8 mouse cellular contexts compared by ENCODE assay signal in genomic region chr7:140855860-140856784, GRCm38 (mm10). TPM values are rescaled to one million over a fixed set of nuclear protein-coding genes. Genes with fewer than 3 reads are reported as not detected.
DNase-seq lines count a peak whose midpoint lies in the region; ATAC-seq and TF ChIP-seq lines count a peak whose summit lies in the region.

Gene Gm45785 (minus strand): TSS chr7:140856331.

- intact Hi-C loops in heart, adult 2 months (cut with DNase I), result loop anchor here (5.0 kb wide), 1 partner anchor 316 kb away; the partner anchor contains the start of gene Rnh1

- TF ChIP-seq EP300 in heart, adult 2 months (IDR thresholded peaks at IDR 0.05; ENCODE audit: insufficient read depth, low read depth, low read length), result peak; percentile 61; the same call in 1 of the 2 replicates

- H3K9ac ChIP-seq in embryonic facial prominence, embryonic 14.5 days (ENCODE audit: low read depth, low read length), result peak within 1 kb of the TSS; percentile 92
- peak within 1 kb of the TSS; percentile 85 for H3K9ac ChIP-seq in heart, adult 2 months (ENCODE audit: low read depth, low read length)
- peak within 1 kb of the TSS; percentile 87 for H3K9ac ChIP-seq in limb, embryonic 13.5 days
- peak within 1 kb of the TSS; percentile 90 for H3K9ac ChIP-seq in midbrain, embryonic 16.5 days (ENCODE audit: low read depth, low read length)

- under 1% methylated on average over 45 of the region's 51 CpGs for WGBS in embryonic facial prominence, embryonic 14.5 days
- under 1% methylated on average over 51 of the region's 51 CpGs for WGBS in heart, adult 2 months
- 1% methylated on average over 51 of the region's 51 CpGs for WGBS in limb, embryonic 13.5 days
- 1% methylated on average over 51 of the region's 51 CpGs for WGBS in midbrain, embryonic 16.5 days

- ATAC-seq in embryonic facial prominence, embryonic 14.5 days (ENCODE audit: low read depth), result peak; percentile 83
- peak; percentile 77 for ATAC-seq in limb, embryonic 13.5 days (ENCODE audit: low FRiP score, low read depth)
- ATAC-seq in midbrain, embryonic 16.5 days, result peak; percentile 84

- TF ChIP-seq POLR2A in heart, adult 2 months (IDR thresholded peaks at IDR 0.05; ENCODE audit: insufficient read depth, low read depth, low read length), result peak; percentile 87

- peaks cover 21% of the 10 kb centered on the region for H3K4me1 ChIP-seq in embryonic facial prominence, embryonic 14.5 days (ENCODE audit: control insufficient read depth, insufficient read depth, low read length)
- H3K4me1 ChIP-seq in heart, adult 2 months (ENCODE audit: control insufficient read depth, insufficient read depth, low read length), result peaks cover 8% of the 10 kb centered on the region
- H3K4me1 ChIP-seq in limb, embryonic 13.5 days, result peaks cover 28% of the 10 kb centered on the region
- H3K4me1 ChIP-seq in midbrain, embryonic 16.5 days (ENCODE audit: control insufficient read depth, insufficient read depth, low read length), result peaks cover 23% of the 10 kb centered on the region

- peaks cover 62% of the 10 kb centered on the region for H3K36me3 ChIP-seq in embryonic facial prominence, embryonic 14.5 days (ENCODE audit: control insufficient read depth, insufficient read depth, low read length)
- no peaks in the 10 kb centered on the region for H3K36me3 ChIP-seq in heart, adult 2 months (ENCODE audit: control insufficient read depth, insufficient read depth, low read length)
- peaks cover 62% of the 10 kb centered on the region for H3K36me3 ChIP-seq in limb, embryonic 13.5 days
- H3K36me3 ChIP-seq in midbrain, embryonic 16.5 days (ENCODE audit: control insufficient read depth, insufficient read depth, low read length), result peaks cover 30% of the 10 kb centered on the region

- no peaks in the 10 kb centered on the region for H3K27me3 ChIP-seq in embryonic facial prominence, embryonic 14.5 days (replicated peaks; ENCODE audit: control insufficient read depth, insufficient read depth, low read length)
- no peaks in the 10 kb centered on the region for H3K27me3 ChIP-seq in heart, adult 2 months (ENCODE audit: control insufficient read depth, insufficient read depth, low read length)
- H3K27me3 ChIP-seq in limb, embryonic 13.5 days, result no peaks in the 10 kb centered on the region
- H3K27me3 ChIP-seq in midbrain, embryonic 16.5 days (ENCODE audit: control insufficient read depth, insufficient read depth, low read depth, low read length), result no peaks in the 10 kb centered on the region

- DNase-seq in 3134 (ENCODE audit: extremely low read depth, insufficient read length, low spot score), result peak; percentile 85
- peak; percentile 90 for DNase-seq in adrenal gland, postnatal 36 days
- DNase-seq in embryonic facial prominence, embryonic 14.5 days (ENCODE audit: low spot score), result peak; percentile 96
- DNase-seq in heart, adult 2 months, result peak; percentile 84 to 91
- peak; percentile 92 to 93 for DNase-seq in kidney, adult 8-10 months
- peak; percentile 76 for DNase-seq in spleen, postnatal 10 days (ENCODE audit: low spot score in 2 of 2)

- no peak for TF ChIP-seq CTCF in heart, adult 2 months (IDR thresholded peaks at IDR 0.05)

- peak within 1 kb of the TSS; percentile 93 for H3K27ac ChIP-seq in embryonic facial prominence, embryonic 14.5 days (replicated peaks; ENCODE audit: low read depth, low read length)
- peak within 1 kb of the TSS; percentile 93 for H3K27ac ChIP-seq in heart, adult 2 months
- H3K27ac ChIP-seq in limb, embryonic 13.5 days, result peak within 1 kb of the TSS; percentile 83
- H3K27ac ChIP-seq in midbrain, embryonic 16.5 days (ENCODE audit: low read length), result peak within 1 kb of the TSS; percentile 94

- no peaks in the 10 kb centered on the region for H3K9me3 ChIP-seq in embryonic facial prominence, embryonic 14.5 days (ENCODE audit: control insufficient read depth, low read length)
- no peaks in the 10 kb centered on the region for H3K9me3 ChIP-seq in limb, embryonic 13.5 days
- H3K9me3 ChIP-seq in midbrain, embryonic 16.5 days (replicated peaks; ENCODE audit: control insufficient read depth, low read length, poor library complexity, severe bottlenecking), result no peaks in the 10 kb centered on the region

- peak within 1 kb of the TSS; percentile 97 for H3K4me2 ChIP-seq in embryonic facial prominence, embryonic 14.5 days (ENCODE audit: low read depth, low read length)
- peak within 1 kb of the TSS; percentile 100 for H3K4me2 ChIP-seq in limb, embryonic 13.5 days (replicated peaks)
- H3K4me2 ChIP-seq in midbrain, embryonic 16.5 days (ENCODE audit: low read length), result peak within 1 kb of the TSS; percentile 96

- peak within 1 kb of the TSS; percentile 89 for H3K4me3 ChIP-seq in embryonic facial prominence, embryonic 14.5 days (ENCODE audit: low read depth, low read length)
- H3K4me3 ChIP-seq in heart, adult 2 months, result peak within 1 kb of the TSS; percentile 93
- peak within 1 kb of the TSS; percentile 88 for H3K4me3 ChIP-seq in limb, embryonic 13.5 days
- peak within 1 kb of the TSS; percentile 85 for H3K4me3 ChIP-seq in midbrain, embryonic 16.5 days (ENCODE audit: low read depth, low read length)

- H3K79me2 ChIP-seq in heart, adult 2 months (replicated peaks; ENCODE audit: control insufficient read depth, insufficient read depth, low read length), result no peaks in the 10 kb centered on the region; the same call in 1 of the 2 replicates

RNA-seq across cellular contexts. Expression of gene Gm45785, which starts in this region (rescaled TPM):
- 1 to 10 TPM in 1 of 2 experiments, not detected in 1; 1.3 TPM for total RNA-seq in adrenal gland, postnatal 36 days (2021)
- polyA plus RNA-seq in embryonic facial prominence, embryonic 14.5 days (2014; fragmentation: Nextera tagmentation; extraction: Ambion mirVana), result not detected in 2 replicates
- total RNA-seq in heart, adult 2 months (2021), result not detected
- not detected in 2 replicates for polyA plus RNA-seq in heart, adult 2 months (2012; rRNA removed)
- polyA plus RNA-seq in limb, embryonic 13.5 days (2015; fragmentation: Nextera tagmentation; extraction: Ambion mirVana), result not detected in 2 replicates
- 0.39 TPM in 1 of 2 replicates, not detected in the other for polyA plus RNA-seq in midbrain, embryonic 16.5 days (2015; fragmentation: Nextera tagmentation; extraction: Ambion mirVana)

Comparison
In these comparisons a context has a peak if more than half of its experiments do, and no peak if none do; other contexts are left out.
1. Peak in every context shown above with its lines: DNase-seq, ATAC-seq, H3K4me3 ChIP-seq and H3K27ac ChIP-seq.
2. Peak in DNase-seq, ATAC-seq, H3K4me3 ChIP-seq, H3K27ac ChIP-seq, H3K9ac ChIP-seq and H3K4me2 ChIP-seq in embryonic facial prominence, embryonic 14.5 days; RNA of the gene not detected or under 1 TPM.
3. Peak in DNase-seq, H3K4me3 ChIP-seq, H3K27ac ChIP-seq and H3K9ac ChIP-seq in heart, adult 2 months; RNA of the gene not detected or under 1 TPM.
4. Peak in ATAC-seq, H3K4me3 ChIP-seq, H3K27ac ChIP-seq, H3K9ac ChIP-seq and H3K4me2 ChIP-seq in limb, embryonic 13.5 days; RNA of the gene not detected or under 1 TPM.
5. Peak in ATAC-seq, H3K4me3 ChIP-seq, H3K27ac ChIP-seq, H3K9ac ChIP-seq and H3K4me2 ChIP-seq in midbrain, embryonic 16.5 days; RNA of the gene not detected or under 1 TPM.